Mouse (Mus musculus) Patski (cell line): ENCODE results near the gene Ncapd3. TPM values are rescaled to one million over a fixed set of nuclear protein-coding genes. Genes with fewer than 3 reads are reported as not detected.

Source experiments
- ATAC-seq: fragments of 100-300 bp; one replicate; pipeline ENCODE4 v1.8.0; 2021
- CTCF ChIA-PET: fragments of 350-600 bp; sonication (Branson Sonifier 250); formaldehyde crosslinking; loops from one replicate; lab custom pipeline; 2022; ENCODE audit warnings: inconsistent platforms; lab: Charles Lee
- POLR2A ChIA-PET: fragments of 350-600 bp; sonication (Branson Sonifier 250); formaldehyde crosslinking; loops from one replicate; lab custom pipeline; 2022; ENCODE audit warnings: antibody characterized with exemption, inconsistent platforms; lab: Charles Lee
- DNase-seq: peaks from one replicate; pipeline ENCODE4 v3.0.0-alpha.2; 2011; ENCODE audit warnings: low read depth, low spot score
- H3K27me3 ChIP-seq: fragments of 371-371 bp; one replicate; pipeline ENCODE4 v1.5.1; 2021
- CTCF ChIP-seq: fragments of 100-300 bp; IDR thresholded peaks from one replicate; pipeline ENCODE4 v1.5.1; 2021
- in situ Hi-C: fragments of 300-500 bp; cut with MboI; formaldehyde crosslinking; loops from 3 replicates; pipeline ENCODE4 v1.11.1; 2018; ENCODE audit warnings: low pct_unique_long_range_greater_than_20kb, mixed read lengths
- polyA plus RNA-seq: library from polyadenylated mRNA; unstranded; gene quantifications from one replicate; pipeline ENCODE4 v1.2.3, GENCODE M21; 2021

Ncapd3 gene
- 14.8 TPM for polyA plus RNA-seq

DNA sequence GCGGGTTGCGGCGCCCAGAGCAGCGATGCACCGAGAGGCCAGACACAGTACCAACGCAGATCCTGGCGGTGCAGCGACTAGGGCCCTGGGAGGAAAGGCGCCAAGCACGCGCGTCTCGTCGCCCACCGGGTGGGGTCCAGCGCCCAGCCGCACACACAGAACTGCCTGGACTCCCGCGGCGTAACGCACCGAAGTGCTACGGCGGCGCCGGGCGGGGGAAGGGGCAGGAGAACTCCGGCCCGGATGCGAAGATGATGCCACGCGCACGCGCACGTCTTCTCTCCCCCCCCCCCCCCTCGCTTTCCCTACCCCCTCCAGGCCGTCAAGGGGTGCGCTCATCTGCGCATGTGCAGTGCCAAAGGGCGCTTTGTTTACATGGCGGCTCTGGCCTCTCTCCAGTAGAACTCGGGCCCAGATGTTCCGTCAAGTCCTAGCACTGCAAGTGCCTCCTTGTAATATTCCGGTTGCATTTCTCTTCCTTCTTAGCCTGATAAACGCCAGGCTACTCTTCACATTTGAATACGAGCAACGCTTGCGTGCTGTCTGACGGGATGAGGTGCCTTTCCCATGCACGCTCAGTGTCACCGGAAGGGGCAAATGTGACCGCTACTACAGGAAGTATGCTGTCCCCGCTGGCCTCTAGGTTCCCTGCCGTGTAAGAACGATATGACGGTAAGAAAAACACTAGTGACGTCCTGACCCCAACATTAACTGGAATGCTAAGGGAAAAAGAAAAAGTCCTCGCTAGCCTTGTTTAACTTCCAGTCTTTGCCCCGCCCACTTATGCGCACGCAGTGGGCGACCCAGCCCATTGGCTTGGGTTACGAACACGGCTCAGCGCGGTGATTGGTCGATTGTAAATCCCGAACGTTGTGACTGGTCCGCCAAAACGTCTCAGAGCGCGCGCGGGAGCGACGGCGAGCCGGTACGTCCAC lies at the start of gene Ncapd3, which contains the start of gene Vps26b:
TSS of gene Ncapd3 (plus strand) at position 348 of the 935 bp plus-strand sequence.
TSS of gene Vps26b (minus strand) at position 238 of the 935 bp plus-strand sequence.
- ChIA-PET CTCF (no interaction called here), POLR2A (no interaction called here)
- no peak for TF ChIP-seq CTCF
- H3K27me3 ChIP-seq: no peaks in the 10 kb centered on the region
- in situ Hi-C loops: no loop called here
- DNase-seq (peak; percentile 83), ATAC-seq (peak; percentile 91)

DNA sequence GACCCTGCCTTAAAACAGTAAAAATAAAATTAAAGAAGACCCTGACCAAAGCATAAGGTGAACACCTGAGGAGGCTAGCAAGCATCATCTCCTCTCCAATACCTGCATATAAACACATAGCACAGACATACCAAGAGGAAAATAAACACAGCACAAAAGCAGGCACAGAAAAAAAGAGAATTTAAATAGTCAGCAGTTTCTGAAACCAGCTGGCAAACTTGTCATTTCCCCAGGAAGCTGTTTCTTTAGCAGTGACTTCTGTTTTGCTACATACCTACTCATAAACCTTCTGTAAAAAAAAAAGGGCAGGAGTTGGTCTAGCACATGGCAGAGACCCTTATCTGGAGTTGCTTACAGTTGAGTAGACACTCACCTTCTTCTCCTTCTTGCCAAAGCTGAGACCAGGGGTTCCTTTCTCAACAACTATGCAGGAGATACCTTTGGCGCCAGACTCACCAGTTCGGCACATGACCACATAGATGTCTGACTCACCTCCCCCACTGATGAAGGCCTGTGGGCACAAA lies 44.8 kb upstream of the Ncapd3 start:
- TF ChIP-seq CTCF: no peak
- CTCF ChIA-PET: no interaction called here
- no peaks in the 10 kb centered on the region for H3K27me3 ChIP-seq
- DNase-seq (no peak), ATAC-seq (no peak)
- POLR2A ChIA-PET: no interaction called here
- in situ Hi-C loops: no loop called here

DNA sequence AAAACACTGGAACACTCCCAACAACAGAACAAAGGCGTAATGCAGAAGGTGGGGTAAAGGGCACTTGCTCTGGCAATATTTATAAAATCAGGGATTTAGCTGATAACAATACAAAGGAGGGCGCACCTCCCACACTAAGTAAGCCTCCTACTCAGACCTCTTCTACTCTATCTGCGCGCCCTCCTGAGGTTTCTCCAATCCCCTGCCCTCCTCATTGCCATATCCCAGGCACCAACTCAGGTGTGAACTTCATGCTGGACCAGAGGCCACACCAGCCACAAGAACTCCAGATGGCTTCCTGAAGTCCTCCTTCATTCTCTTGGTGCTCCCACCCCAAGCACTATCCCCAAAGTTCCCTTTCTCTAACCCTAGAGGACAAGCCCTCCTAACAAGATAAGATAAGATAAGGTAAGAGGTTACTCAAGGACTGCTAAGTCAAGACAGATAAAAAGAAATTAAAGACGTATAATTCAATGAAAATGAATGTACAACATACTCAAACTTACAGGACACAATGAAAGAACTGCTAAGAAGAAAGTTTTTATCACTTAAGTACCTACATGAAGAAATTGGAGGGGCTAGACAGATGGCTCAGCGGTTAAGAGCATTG lies 44.2 kb upstream of the Ncapd3 start:
- no peak for TF ChIP-seq CTCF
- DNase-seq (no peak), ATAC-seq (no peak)
- no peaks in the 10 kb centered on the region for H3K27me3 ChIP-seq
- in situ Hi-C loops: no loop called here
- CTCF ChIA-PET: no interaction called here
- POLR2A ChIA-PET: no interaction called here

DNA sequence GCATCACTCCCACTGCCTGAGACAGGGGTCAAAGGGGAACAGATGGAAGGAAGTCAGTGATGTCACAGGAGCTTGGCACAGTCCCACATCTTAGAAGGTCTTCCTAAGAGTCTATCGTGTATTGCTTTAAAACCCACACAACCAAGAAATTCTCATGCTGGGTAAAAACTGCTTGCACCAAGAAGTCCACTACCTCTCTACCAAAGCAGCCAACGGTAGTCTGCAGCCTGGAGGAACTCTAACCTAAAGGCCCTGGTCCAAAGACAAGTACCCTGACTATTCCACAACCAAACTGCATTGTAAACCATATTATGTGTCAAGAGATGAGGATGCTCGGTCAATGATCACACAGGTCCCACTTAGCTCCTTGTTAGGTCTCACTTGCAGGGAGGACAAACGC lies 39.8 kb upstream of the Ncapd3 start:
- DNase-seq (no peak), ATAC-seq (no peak)
- ChIA-PET CTCF (interaction anchor here (1.4 kb wide), 1 partner anchor 12 kb away, joined by 4 read pairs; no protein-coding TSS in a partner anchor), POLR2A (no interaction called here)
- in situ Hi-C loops: no loop called here
- H3K27me3 ChIP-seq: no peaks in the 10 kb centered on the region
- TF ChIP-seq CTCF: no peak

DNA sequence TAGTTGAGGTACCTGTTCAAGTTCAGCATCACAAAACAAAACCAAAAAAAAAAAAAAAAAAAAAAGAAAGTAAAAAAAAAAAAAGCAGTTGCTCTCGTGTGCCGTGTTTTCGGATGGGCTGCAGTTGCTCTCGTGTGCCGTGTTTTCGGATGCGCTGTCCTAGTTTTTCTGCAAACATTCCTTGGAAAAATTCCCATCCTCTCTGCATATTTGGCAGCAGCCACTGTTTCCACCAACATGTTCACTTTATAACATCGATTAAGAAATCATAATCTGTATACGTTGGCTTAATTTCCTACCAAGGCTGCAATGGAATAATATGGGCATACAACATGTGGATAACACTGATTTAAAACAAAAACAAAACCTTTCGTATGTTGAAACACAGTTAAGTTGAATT lies 36.9 kb upstream of the Ncapd3 start:
- ATAC-seq: no peak

DNA sequence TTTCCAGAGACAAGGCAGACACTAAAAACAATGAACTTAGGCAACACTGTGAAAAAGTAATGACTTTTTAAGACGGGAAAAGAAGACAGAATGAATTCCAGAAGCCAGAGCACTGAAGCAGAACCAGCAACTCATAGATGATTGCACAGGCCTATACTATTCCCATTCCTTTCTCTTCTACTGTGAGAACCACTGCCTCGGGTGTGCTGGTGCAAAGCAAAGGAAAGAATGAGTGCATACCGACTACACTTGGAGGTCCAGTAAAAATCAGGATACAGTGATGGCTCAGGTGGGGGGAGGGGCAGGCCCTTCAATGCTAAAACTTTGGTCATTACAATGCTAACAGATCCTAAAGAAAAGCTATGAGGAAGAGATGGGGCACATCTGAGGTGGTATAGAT lies 36.1 kb upstream of the Ncapd3 start:
- no peaks in the 10 kb centered on the region for H3K27me3 ChIP-seq
- POLR2A ChIA-PET: no interaction called here
- no peak for TF ChIP-seq CTCF
- ATAC-seq (peak; percentile 88), DNase-seq (peak; percentile 10)
- CTCF ChIA-PET: no interaction called here
- in situ Hi-C loops: no loop called here

More for the DNA sequence above, 36.9 kb upstream of the Ncapd3 start:
- CTCF ChIA-PET: no interaction called here
- POLR2A ChIA-PET: no interaction called here
- DNase-seq: no peak
- no peak for TF ChIP-seq CTCF
- H3K27me3 ChIP-seq: no peaks in the 10 kb centered on the region
- in situ Hi-C loops: no loop called here

DNA sequence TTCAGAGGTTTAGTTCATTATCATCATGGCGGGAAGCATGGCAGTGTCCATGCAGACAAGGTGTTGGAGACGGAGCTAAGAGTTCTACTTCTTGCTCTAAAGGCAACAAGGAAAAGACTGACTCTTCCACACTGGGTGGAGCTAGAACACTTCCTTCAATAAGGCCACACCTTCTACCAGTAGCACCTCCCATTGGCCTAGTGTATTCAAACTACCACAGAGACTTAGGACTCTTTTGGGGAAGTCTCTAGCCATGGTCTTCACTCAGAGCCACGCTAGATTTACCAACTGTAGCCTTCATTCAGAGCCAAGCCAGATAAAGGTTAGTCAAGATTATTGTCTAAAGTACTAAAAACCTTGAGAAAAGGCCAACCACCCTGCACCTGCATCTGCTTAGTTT lies 32.9 kb upstream of the Ncapd3 start:
- ChIA-PET CTCF (no interaction called here), POLR2A (no interaction called here)
- no peaks in the 10 kb centered on the region for H3K27me3 ChIP-seq
- TF ChIP-seq CTCF: no peak
- ATAC-seq: no peak
- no peak for DNase-seq
- in situ Hi-C loops: no loop called here

DNA sequence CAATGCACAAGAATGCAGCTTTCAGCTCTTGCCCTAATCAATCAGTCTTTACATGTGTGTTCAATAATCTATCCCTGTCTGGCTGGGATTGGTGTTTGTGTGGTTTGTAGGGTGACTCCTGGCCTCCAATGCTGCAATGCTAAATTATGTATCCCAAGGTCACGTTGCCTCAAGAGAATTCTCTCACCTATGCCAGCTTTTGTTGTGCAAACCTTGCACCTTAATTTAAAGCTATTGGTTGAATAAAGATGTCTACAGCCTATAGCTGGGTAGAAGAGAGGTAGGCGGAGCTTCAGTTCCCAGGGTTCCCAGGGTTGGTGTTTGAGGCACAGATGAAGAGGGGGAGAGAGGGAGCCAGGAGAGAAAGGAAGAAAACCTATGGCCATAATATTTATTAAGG lies 32.5 kb upstream of the Ncapd3 start:
- in situ Hi-C loops: no loop called here
- no peak for ATAC-seq
- no peak for DNase-seq
- H3K27me3 ChIP-seq: no peaks in the 10 kb centered on the region
- ChIA-PET CTCF (no interaction called here), POLR2A (no interaction called here)
- TF ChIP-seq CTCF: no peak

DNA sequence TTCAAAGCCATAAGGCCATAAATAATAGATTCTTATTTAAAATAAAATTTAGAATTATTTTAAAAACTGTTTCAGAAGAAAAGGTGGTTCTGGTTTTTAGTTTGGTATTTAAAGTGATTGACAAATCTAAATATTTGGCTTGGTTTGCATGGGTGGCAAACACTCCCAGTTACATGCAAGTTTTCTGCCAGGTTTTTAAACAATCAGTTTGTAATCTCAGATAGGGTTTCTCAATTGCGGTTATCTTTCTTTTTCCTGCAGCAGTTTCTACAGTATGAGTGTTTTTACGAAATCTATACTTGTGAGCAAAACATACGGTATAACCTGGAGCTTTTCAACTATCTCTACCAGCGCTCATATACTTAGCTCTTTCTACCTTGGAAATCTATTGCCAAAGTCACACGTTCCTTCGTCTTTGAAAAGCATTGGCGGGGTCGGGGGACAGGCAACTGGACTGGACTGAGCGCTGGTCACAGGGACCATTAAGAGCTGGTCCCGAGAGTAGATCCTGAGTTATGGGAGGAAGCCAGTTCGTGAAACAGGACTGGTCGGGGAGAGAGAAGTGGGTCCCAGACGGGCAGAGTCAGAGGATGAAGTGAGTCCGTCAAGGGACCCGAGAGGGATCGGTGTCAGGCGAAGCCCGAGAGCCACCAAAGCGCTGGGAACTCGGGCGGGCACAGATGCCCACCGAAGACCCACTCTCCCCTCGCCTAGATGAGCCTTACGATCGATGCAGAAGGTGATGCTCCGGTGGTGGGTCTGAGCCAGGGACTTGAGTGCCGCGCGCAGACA lies 31.1 kb upstream of the Ncapd3 start:
- ChIA-PET POLR2A (no interaction called here), CTCF (no interaction called here)
- H3K27me3 ChIP-seq: no peaks in the 10 kb centered on the region
- in situ Hi-C loops: no loop called here
- no peak for DNase-seq
- peak; percentile 45 for ATAC-seq
- TF ChIP-seq CTCF: no peak

DNA sequence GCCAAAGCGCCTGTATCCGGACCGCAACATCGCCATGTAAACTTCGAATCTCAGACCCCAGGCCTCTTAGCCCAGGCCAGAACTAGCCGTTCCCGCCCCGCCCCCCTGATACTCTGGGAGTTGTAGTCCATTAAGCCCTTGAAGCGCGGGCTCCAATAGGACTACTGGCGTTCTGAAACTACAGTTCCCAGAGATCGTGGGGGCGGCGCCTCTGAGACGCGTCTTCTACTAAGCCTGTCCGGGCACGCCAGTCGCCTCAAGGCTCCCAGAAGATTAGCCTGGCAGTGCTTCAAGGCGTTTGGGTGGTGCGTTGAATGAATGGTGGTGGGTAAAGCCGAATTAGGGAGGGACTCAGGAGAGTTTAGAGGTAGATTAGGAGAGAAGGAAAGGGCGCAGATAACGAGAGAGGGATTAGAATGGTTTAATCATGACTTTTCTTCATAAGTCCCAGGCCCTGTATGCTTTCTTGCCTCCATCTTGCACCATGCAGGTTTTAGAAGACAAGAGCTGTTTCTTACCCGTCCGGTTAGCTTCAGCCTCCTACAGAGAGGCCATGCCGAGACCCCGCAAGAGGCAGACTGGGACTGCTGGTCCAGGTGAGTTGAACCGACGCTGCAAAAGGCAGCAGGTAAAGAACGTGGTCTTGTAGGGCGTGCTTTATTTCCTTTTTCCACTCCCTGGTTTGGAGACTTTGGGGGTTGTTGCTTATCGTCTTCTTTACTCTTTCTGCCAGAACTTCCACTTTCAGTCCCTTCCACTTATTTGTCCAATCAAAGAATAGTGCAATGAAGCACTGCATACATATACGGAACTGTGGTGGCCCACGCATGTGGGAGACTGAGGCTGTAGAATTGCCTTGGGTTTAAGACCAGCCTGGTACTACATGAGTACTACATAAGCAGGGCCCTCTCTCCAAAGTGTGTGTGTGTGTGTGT lies 30.2 kb upstream of the Ncapd3 start, which contains the start of the genes Acad8 and Thyn1:
TSS of gene Acad8 (minus strand) at position 106 of the 935 bp plus-strand sequence.
TSS of gene Thyn1 (plus strand) at position 250 of the 935 bp plus-strand sequence.
- no peak for TF ChIP-seq CTCF
- no peaks in the 10 kb centered on the region for H3K27me3 ChIP-seq
- in situ Hi-C loops: no loop called here
- CTCF ChIA-PET: no interaction called here
- POLR2A ChIA-PET: no interaction called here
- DNase-seq (peak; percentile 68), ATAC-seq (peak; percentile 99)
